Mouse (Mus musculus): ENCODE measurements at regions not wholly inside any gene's neighbourhood (a gene's known extent, or its start where the extent isn't known, plus 50 kb on each side); places are given as distances from the start of the nearest gene placed in this dataset.

GRCm38 (mm10) chr3:48515009-48515408, 1242.1 kb downstream of the Pcdh18 start:
- Histone ChIP-seq H3K9me3 (replicated peaks; ENCODE audit: insufficient read depth, low read length) (no peaks in the 10 kb centered on the region), H3K4me3 (ENCODE audit: control insufficient read depth in 1 of 2, insufficient read depth in 1 of 2, low read depth in 2 of 2, low read length in 2 of 2) (no peak overlapping the region), H3K36me3 (ENCODE audit: control insufficient read depth in 1 of 2, insufficient read depth in 2 of 2, low read length in 2 of 2) (no peaks in the 10 kb centered on the region), H3K4me1 (ENCODE audit: control insufficient read depth in 1 of 2, insufficient read depth in 2 of 2, low read length in 2 of 2) (no peaks in the 10 kb centered on the region), H3K9ac (ENCODE audit: control insufficient read depth, low read depth, low read length, poor library complexity, severe bottlenecking) (no peak overlapping the region), H3K79me2 (ENCODE audit: control insufficient read depth, insufficient read depth, low read length, poor library complexity) (no peaks in the 10 kb centered on the region), H3K27ac (ENCODE audit: control insufficient read depth, low read depth, low read length) (no peak overlapping the region), H3K27me3 (ENCODE audit: control insufficient read depth in 1 of 2, insufficient read depth in 2 of 2, low read length in 2 of 2) (no peaks in the 10 kb centered on the region)
- no peak for DNase-seq (ENCODE audit: low read depth, low spot score)
- TF ChIP-seq NRF1 (IDR thresholded peaks at IDR 0.05; ENCODE audit: insufficient read depth, low read depth, low read length, poor library complexity, severe bottlenecking) = no peak
- TF ChIP-seq GABPA (IDR thresholded peaks at IDR 0.05; ENCODE audit: low read depth, low read length) = no peak

GRCm38 (mm10) chr3:48503996-48504395, 1253.1 kb downstream of the Pcdh18 start:
- H3K79me2 ChIP-seq (ENCODE audit: control insufficient read depth, insufficient read depth, low read length, poor library complexity) = no peaks in the 10 kb centered on the region
- DNase-seq (ENCODE audit: low read depth, low spot score) = no peak
- no peak overlapping the region for H3K27ac ChIP-seq (ENCODE audit: control insufficient read depth, low read depth, low read length)
- TF ChIP-seq TAL1 (IDR thresholded peaks at IDR 0.05; ENCODE audit: low read length) (no peak), TBP (IDR thresholded peaks at IDR 0.05; ENCODE audit: low read depth, low read length) (no peak), RCOR1 (IDR thresholded peaks at IDR 0.05; ENCODE audit: low read depth, low read length) (no peak), MEF2A (IDR thresholded peaks at IDR 0.05; ENCODE audit: extremely low read depth, insufficient replicate concordance, low read depth, low read length, poor library complexity, severe bottlenecking) (no peak), USF2 (IDR thresholded peaks at IDR 0.05; ENCODE audit: borderline replicate concordance in 1 of 2, insufficient read depth in 1 of 2, low read depth in 1 of 2, low read length in 2 of 2) (no peak), MAFK (IDR thresholded peaks at IDR 0.05; ENCODE audit: borderline replicate concordance, low read depth, low read length) (no peak)
- no peaks in the 10 kb centered on the region for H3K36me3 ChIP-seq (ENCODE audit: control insufficient read depth in 1 of 2, insufficient read depth in 2 of 2, low read length in 2 of 2)
- H3K27me3 ChIP-seq (ENCODE audit: control insufficient read depth in 1 of 2, insufficient read depth in 2 of 2, low read length in 2 of 2) = no peaks in the 10 kb centered on the region
- H3K9ac ChIP-seq (ENCODE audit: control insufficient read depth, low read depth, low read length, poor library complexity, severe bottlenecking) = no peak overlapping the region
- no peaks in the 10 kb centered on the region for H3K4me1 ChIP-seq (ENCODE audit: control insufficient read depth in 1 of 2, insufficient read depth in 2 of 2, low read length in 2 of 2)
- H3K4me3 ChIP-seq (ENCODE audit: control insufficient read depth in 1 of 2, insufficient read depth in 1 of 2, low read depth in 2 of 2, low read length in 2 of 2) = no peak overlapping the region
- no peaks in the 10 kb centered on the region for H3K9me3 ChIP-seq (replicated peaks; ENCODE audit: insufficient read depth, low read length)

GRCm38 (mm10) chr3:48464679-48465078, 1292.4 kb downstream of the Pcdh18 start:
- no peak overlapping the region for H3K27ac ChIP-seq (ENCODE audit: control insufficient read depth, low read depth, low read length)
- H3K9ac ChIP-seq (ENCODE audit: control insufficient read depth, low read depth, low read length, poor library complexity, severe bottlenecking) = no peak overlapping the region
- H3K4me3 ChIP-seq (ENCODE audit: control insufficient read depth in 1 of 2, insufficient read depth in 1 of 2, low read depth in 2 of 2, low read length in 2 of 2) = no peak overlapping the region
- H3K36me3 ChIP-seq (ENCODE audit: control insufficient read depth in 1 of 2, insufficient read depth in 2 of 2, low read length in 2 of 2) = no peaks in the 10 kb centered on the region
- H3K79me2 ChIP-seq (ENCODE audit: control insufficient read depth, insufficient read depth, low read length, poor library complexity) = no peaks in the 10 kb centered on the region
- TF ChIP-seq CHD2 (IDR thresholded peaks at IDR 0.05; ENCODE audit: low read length) = no peak
- no peak for TF ChIP-seq SMC3 (IDR thresholded peaks at IDR 0.05; ENCODE audit: low read depth, low read length)
- TF ChIP-seq RAD21 (IDR thresholded peaks at IDR 0.05; ENCODE audit: low read depth, low read length) = no peak
- TF ChIP-seq ZC3H11A (IDR thresholded peaks at IDR 0.05; ENCODE audit: low read depth, low read length) = no peak
- no peak for TF ChIP-seq KAT2A (conservative IDR thresholded peaks at IDR 0.05; ENCODE audit: low read depth, low read length)
- TF ChIP-seq E2F4 (IDR thresholded peaks at IDR 0.05; ENCODE audit: borderline replicate concordance, low read depth, low read length) = no peak
- no peak for TF ChIP-seq CHD1 (IDR thresholded peaks at IDR 0.05; ENCODE audit: low read depth, low read length)
- TF ChIP-seq BHLHE40 (IDR thresholded peaks at IDR 0.05; ENCODE audit: borderline replicate concordance, low read depth, low read length) = no peak
- no peak for TF ChIP-seq NELFE (IDR thresholded peaks at IDR 0.05; ENCODE audit: low read depth, low read length)
- no peak for TF ChIP-seq MAX (IDR thresholded peaks at IDR 0.05; ENCODE audit: low read length)
- TF ChIP-seq UBTF (IDR thresholded peaks at IDR 0.05; ENCODE audit: borderline replicate concordance, insufficient read depth, low read depth, low read length) = no peak
- no peak for TF ChIP-seq TCF12 (IDR thresholded peaks at IDR 0.05; ENCODE audit: low read depth, low read length)
- no peak for TF ChIP-seq POLR2AphosphoS5 (IDR thresholded peaks at IDR 0.05; ENCODE audit: borderline replicate concordance, low read depth, low read length)
- TF ChIP-seq MXI1 (IDR thresholded peaks at IDR 0.05; ENCODE audit: low read depth, low read length) = no peak
- no peak for TF ChIP-seq MAZ (IDR thresholded peaks at IDR 0.05; ENCODE audit: low read depth, low read length)
- TF ChIP-seq ZMIZ1 (IDR thresholded peaks at IDR 0.05; ENCODE audit: low read depth, low read length) = no peak
- TF ChIP-seq TAL1 (IDR thresholded peaks at IDR 0.05; ENCODE audit: low read length) = no peak
- no peak for TF ChIP-seq POLR2AphosphoS2 (IDR thresholded peaks at IDR 0.05; ENCODE audit: low read length)
- no peak for TF ChIP-seq ELF1 (IDR thresholded peaks at IDR 0.05; ENCODE audit: low read depth, low read length)
- TF ChIP-seq MAFK (IDR thresholded peaks at IDR 0.05; ENCODE audit: borderline replicate concordance, low read depth, low read length) = no peak
- H3K4me1 ChIP-seq (ENCODE audit: control insufficient read depth in 1 of 2, insufficient read depth in 2 of 2, low read length in 2 of 2) = no peaks in the 10 kb centered on the region
- H3K27me3 ChIP-seq (ENCODE audit: control insufficient read depth in 1 of 2, insufficient read depth in 2 of 2, low read length in 2 of 2) = no peaks in the 10 kb centered on the region
- no peaks in the 10 kb centered on the region for H3K9me3 ChIP-seq (replicated peaks; ENCODE audit: insufficient read depth, low read length)
- no peak for DNase-seq (ENCODE audit: low read depth, low spot score)
